Mouse (Mus musculus) erythroid progenitor cell, adult 5-6 weeks (primary cell): ENCODE results near the gene 4930404H24Rik. TPM values are rescaled to one million over a fixed set of nuclear protein-coding genes. Genes with fewer than 3 reads are reported as not detected.

Experiments used
- ATAC-seq: replicated peaks from 2 replicates; pipeline ENCODE4 v1.8.0; 2016; ENCODE audit warnings: moderate number of reproducible peaks, mild to moderate bottlenecking, moderate TSS enrichment, inconsistent platforms; ENCODE audit not compliant: poor library complexity, low FRiP score, severe bottlenecking
- total RNA-seq, 2 experiments: library from RNA; stranded (forward) in 1 of 2; stranded (reverse) in 1 of 2; fragments of 150-400 nt in 1 of 2; fragments of 186-747, 209-891 nt in 1 of 2; gene quantifications; 2 replicates each; pipeline versions ENCODE4 v1.2.3 to v1.2.4; 2015 to 2017; ENCODE audit warnings: low replicate concordance in 2 of 2

The 4930404H24Rik gene
- total RNA-seq, 2 experiments from 2014 or later, result not detected

- ATAC-seq, result no peak
These were observed 17.2 kb upstream of the 4930404H24Rik start for GRCm38 (mm10) chr2:153475114-153476112.

GRCm38 (mm10) chr2:153478583-153478982 is 14.0 kb upstream of the 4930404H24Rik start:
- ATAC-seq, result peak; percentile 70

GRCm38 (mm10) chr2:153479486-153479885 is 13.1 kb upstream of the 4930404H24Rik start:
- no peak for ATAC-seq

- ATAC-seq, result no peak
These were observed 11.3 kb upstream of the 4930404H24Rik start for GRCm38 (mm10) chr2:153481108-153481860.

GRCm38 (mm10) chr2:153481861-153482120 is 10.8 kb upstream of the 4930404H24Rik start:
- ATAC-seq, result no peak

- peak; percentile 70 for ATAC-seq
These were observed 9.2 kb upstream of the 4930404H24Rik start for GRCm38 (mm10) chr2:153483118-153483983.

- ATAC-seq, result no peak
These were observed 8.5 kb upstream of the 4930404H24Rik start for GRCm38 (mm10) chr2:153484071-153484470.

- no peak for ATAC-seq
These were observed 2.5 kb upstream of the 4930404H24Rik start for GRCm38 (mm10) chr2:153490116-153490515.

- ATAC-seq, result 0 out of 2 replicates have a peak, but pooled peaks have one; percentile 23
These were observed 1.6 kb upstream of the 4930404H24Rik start for GRCm38 (mm10) chr2:153490940-153491339.

- no peak for ATAC-seq
These were observed 945 bp upstream of the 4930404H24Rik start for GRCm38 (mm10) chr2:153491512-153492178.

- no peak for ATAC-seq
These were observed 442 bp upstream of the 4930404H24Rik start for GRCm38 (mm10) chr2:153492179-153492517.

- no peak for ATAC-seq
These were observed 772 bp downstream of the 4930404H24Rik start for GRCm38 (mm10) chr2:153493393-153493731.

- peak; percentile 60 for ATAC-seq
These were observed 1.2 kb downstream of the 4930404H24Rik start for GRCm38 (mm10) chr2:153493781-153494292.

- ATAC-seq, result peak; percentile 29
These were observed 1.8 kb downstream of the 4930404H24Rik start for GRCm38 (mm10) chr2:153494293-153494811.

GRCm38 (mm10) chr2:153495391-153495790 is 2.8 kb downstream of the 4930404H24Rik start:
- ATAC-seq, result peak; percentile 19

- peak; percentile 61 for ATAC-seq
These were observed 3.2 kb downstream of the 4930404H24Rik start for GRCm38 (mm10) chr2:153495818-153496217.

GRCm38 (mm10) chr2:153496301-153496700 is 3.7 kb downstream of the 4930404H24Rik start:
- ATAC-seq, result no peak

GRCm38 (mm10) chr2:153496898-153497297 is 4.3 kb downstream of the 4930404H24Rik start:
- no peak for ATAC-seq

GRCm38 (mm10) chr2:153499154-153499553 is 6.6 kb downstream of the 4930404H24Rik start:
- ATAC-seq, result no peak
